Mouse (Mus musculus): Measurements from ENCODE around the gene Cdc5l.
"Not testable (repeated sequence)": the region's sequence is repeated elsewhere in the genome, so short reads cannot be mapped to it uniquely, and the experiment has no call there.

Gene Cdc5l

DNA sequence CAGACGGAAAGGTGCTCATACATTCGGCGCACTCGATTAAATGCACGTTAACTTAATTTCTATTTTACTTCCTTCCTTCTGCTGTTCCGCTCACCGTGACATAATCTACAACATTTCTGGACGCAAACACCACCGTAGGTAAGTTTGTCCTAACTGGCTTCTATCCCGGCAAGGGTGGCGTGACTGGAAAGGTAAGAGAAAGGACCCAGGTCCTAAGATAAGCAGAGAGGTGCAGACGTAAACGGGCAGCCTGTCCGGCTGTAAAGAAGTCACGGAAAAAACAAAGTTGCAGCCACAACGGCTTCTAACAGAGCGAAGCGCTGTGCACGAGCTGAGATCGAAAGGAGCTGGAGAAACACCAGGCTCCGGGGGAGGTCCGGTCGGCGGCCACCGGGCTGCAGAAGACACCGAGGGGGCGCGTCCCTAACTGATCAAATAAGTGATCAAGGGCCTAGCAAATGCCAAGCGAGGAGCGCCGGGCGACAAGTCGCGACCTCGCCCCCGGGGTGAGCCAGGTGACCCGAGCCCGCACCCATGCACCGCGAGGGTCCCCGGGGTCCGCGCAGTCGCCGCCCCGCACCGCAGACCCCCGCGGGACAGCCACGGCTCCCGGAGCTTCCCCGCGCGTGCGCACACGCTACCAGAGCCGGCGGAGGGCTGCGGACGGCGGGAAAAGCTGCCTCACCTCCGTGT is 685 bp downstream of the Cdc5l start:
- no peak for DNase-seq

DNA sequence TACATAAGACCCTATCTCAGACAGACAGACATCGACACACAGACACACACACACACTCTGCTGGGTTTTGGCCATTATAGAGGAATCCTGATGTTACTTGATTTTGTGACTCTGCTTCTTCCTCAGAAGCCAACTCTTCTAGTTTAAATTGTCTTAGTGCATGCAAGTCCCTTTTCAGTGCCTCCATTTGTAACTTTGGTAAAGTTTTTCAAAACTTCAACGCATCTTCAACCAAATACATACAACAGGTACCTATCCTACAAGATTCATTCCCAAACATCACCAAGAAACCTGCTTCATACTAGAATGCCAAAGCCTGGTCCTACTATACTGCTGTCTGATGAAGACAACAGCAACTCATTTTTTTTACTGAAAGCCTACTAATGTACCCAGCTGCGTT is 1.5 kb downstream of the Cdc5l start:
- no peak for DNase-seq

DNA sequence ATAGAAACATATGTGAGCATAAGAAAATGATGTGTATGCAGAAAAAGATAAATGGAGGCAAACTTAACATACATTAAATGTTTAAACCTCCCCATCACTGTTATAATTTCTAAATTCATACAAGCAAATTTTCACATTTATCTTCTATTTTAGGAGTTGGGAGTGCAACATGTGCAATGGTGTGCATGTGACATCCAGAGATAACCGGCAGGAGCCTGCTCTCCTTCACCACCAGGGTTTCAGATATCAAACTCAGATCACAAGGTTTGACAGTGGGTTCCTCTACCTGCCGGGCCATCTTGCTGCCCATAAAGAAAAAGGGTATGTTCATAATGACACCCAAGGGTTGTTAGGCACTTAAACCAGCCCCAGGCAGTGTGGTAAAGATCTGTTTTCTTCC is 16.1 kb downstream of the Cdc5l start:
- DNase-seq = no peak

- not testable (repeated sequence) for DNase-seq
Observed at GRCm38 (mm10) chr17:45411617-45412016, 21.9 kb downstream of the Cdc5l start.

DNA sequence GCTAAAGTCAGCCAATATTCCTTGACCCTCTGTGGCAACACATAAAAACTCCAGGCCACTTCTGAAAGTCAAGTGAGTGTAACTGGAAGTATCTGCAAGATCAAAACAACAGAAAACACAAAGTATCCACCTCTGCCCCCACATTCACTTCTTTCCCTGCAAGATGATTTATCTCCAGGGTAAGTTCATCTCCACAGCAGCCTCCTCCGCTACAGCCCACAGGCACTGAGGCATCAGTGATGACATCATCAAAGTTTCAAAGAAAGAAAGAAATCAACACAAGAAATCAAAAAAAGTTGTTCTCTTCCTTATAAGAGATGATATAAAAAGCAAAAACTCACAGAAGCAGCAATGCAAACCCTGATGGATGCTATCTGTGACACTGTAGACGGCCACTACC is 24.8 kb downstream of the Cdc5l start:
- no peak for DNase-seq

DNA sequence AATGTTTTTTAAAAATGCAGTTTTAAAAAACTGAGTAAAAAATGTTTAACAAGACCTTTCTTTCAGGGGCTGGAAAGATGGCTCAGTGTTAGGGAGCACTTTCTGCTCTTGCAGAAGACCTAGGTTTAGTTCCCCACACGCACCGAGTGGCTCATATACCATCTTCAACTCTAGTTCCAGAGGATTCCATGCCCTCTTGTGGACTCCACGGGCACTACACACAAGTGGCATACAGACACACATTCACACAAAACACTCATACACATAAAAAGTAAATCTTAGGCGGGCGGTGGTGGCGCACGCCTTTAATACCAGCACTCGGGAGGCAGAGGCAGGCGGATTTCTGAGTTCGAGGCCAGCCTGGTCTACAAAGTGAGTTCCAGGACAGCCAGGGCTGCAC is 27.3 kb downstream of the Cdc5l start:
- DNase-seq = peak; percentile 35

DNA sequence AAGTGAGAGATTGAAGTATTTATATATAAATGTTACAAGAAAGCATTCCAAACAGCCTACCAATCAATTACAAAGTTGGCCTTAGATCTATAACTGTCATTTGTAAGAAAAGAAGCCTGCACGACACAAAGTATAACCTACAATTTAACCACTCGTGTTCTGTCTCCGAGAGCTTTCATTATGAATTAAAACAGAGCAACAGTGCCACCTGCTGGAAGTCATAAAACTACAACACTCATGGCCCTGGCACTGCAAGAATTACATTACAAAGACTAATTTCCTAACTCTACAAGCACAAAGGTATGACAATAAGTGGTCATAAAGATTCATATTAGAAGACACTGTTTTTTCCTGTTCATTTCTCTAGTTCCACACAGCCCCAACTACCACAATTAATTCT is 30.3 kb downstream of the Cdc5l start:
- DNase-seq = peak; percentile 65

DNA sequence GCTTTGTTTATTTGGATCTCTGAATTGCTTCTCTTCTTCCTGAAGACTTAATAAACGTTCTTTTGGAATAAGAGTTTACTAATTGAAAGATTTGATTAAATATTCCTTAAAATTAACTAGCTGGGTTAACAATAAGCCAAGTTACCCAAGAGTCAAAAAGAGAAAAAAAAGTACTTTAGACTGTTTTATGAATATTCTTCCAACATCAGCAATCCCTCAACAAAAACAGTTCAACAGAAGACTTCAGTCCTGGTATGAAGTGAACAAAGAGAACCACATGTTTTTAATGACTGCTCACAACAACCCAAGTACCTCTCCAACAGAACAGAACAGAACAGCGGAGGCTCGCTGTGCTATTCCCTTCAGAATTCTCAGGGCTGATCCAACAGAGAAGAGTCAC is 30.9 kb downstream of the Cdc5l start:
- DNase-seq = no peak

DNA sequence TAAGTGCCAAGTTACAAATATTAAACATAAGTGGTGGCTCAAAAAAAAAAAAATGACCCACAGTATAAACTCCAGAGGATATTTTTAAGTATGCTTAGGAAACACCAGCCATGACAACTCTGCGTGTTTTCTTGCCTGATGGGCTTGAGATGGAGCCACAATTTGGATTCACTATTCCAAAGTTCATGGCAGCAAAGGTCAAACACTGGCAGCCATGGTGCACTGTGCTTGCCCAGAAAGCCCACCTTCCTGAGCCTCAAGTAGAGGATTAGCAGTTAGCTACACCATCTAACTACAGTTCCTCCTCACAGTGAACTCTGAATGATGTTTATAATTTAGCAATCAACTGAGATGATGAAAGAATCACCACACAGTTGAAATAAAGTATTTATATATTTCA is 31.4 kb downstream of the Cdc5l start:
- no peak for DNase-seq

DNA sequence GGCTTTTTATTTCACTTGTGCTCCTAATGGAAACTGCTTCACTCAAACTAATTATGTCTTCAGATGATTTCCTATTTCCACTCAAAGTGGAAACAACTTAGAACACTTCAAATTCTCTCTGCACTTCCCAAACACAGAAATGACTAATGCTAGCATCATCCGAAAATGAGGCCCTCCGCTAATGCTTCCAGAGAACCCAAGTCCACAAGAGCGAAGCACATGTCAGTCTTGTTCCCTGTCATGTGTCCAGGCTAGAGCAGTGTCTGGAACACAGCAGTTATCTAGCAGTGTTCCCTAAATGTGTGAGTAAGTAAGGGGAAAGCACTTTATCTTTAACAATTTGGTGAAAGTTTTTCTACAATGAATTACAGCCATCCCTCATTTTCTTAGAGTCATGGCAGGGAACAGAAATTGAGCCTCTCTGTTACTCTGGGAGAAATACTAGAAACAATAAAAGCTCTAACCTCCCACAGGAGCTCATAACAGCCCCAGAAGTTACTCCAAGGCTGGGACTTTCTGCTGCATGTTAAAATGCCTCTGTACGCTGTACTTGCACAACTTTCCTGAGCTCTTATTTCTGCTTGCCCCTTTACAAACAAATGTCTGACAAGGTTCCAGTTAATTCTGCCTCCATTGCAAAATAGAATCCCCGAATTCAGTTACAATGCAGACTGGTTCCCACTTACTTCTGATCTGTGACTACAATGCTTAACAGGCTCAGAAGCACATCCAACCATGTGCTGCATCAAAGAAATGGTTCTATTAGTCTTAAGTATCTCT is 32.2 kb downstream of the Cdc5l start:
- no peak for DNase-seq

DNA sequence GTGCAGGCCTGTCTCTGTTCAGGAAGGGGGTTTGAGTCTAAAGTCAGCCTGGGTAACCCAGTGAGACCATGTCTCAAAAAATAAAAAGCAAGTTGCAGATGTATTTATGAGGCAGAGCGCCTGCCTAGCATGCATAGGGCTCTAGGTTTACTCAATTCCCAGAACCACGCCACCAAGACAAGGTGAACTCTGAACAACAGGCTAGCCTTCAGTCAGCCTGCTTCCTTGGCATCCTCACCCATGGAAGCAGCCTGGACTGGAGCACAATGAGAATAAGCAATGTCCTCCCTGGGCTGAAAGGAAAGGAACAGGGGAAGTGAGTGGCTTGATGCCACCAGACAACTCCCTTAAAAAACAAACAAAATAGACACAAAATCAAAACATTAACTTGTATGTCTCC is 35.5 kb downstream of the Cdc5l start:
- DNase-seq = no peak

DNA sequence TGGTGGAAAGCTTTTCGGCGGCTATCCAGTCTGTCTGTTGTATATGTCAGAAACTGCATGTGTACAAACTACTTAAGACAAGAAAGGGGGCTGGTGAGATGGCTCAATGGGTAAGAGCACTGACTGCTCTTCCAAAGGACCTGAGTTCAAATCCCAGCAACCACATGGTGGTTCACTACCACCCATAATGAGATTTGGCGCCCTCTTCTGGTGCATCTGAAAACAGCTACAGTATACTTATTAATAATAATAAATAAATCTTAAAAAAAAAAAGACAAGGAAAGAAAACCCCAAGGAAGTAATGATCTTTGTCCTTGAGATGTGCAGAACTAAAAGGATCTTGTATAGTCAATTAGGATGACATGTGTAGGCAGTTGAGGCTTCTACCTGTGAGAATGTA is 36.0 kb downstream of the Cdc5l start:
- no peak for DNase-seq

GRCm38 (mm10) chr17:45394612-45395011 is 38.9 kb downstream of the Cdc5l start:
- no peak for DNase-seq

DNA sequence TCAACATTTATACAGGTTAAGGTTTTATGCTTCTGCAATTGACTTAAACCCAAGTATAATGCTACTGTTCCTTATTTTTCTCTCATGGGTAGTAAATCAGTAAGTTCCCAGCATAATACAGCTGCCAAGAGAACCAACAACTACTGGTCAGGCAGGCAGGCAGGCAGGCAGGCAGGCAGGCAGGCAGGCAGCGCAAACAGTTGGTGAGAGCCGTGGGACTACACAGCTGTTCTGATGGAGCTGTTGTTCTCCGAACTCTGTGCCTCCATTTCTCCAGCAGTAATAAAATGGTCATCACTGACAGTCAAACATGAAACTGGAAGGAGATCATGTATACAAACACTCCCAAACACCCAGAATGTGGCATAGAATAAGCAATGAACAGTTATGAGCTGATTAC is 39.8 kb downstream of the Cdc5l start:
- no peak for DNase-seq

GRCm38 (mm10) chr17:45389896-45390295 is 43.6 kb downstream of the Cdc5l start:
- DNase-seq = no peak

- DNase-seq = no peak
Observed at GRCm38 (mm10) chr17:45386986-45387385, 46.6 kb downstream of the Cdc5l start.

DNA sequence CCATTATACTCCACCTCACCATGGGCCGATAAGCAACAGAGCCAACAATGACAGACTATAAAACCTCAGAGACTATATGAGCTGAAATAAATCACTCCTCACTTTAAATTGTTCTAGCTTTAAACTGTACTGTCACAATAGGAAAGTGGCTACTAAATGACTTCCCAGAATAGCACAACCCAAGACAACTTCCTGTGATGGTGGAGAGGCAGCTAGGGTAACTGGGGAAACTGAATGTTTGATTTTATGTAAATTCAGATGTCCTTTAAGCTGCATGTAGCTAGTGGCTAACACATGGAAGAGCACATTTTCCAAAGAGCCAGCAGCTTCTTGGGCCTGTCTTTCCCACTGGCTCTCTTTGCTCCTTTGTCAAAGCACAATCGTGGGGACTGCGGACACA is 50.2 kb downstream of the Cdc5l start:
- no peak for DNase-seq

DNA sequence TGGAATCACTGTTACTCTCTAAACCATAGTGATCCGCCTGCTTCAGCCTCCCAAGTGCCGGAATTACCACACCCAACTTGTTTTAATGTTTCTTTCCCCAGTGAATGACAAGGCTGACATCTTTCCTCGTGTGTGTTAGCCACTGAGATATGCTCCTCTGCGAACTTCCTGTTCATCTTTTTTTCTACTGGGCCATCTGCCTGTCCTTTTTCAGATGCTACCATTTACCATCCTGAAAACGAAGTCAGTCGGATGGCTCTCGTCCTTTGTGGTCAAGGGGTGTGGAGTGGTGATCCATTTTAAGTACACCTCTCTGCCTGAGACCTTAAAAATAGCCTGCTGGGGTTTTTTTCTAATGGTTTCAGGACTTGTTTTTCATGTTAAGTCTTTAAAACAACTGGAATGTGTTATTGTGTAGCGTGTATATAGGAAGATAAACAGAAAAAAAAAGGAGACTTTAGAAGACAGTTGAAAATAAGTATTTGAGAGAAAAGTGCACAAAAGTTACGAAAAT is 54.2 kb downstream of the Cdc5l start:
- DNase-seq = no peak

- no peak for DNase-seq
Observed at GRCm38 (mm10) chr17:45377323-45377722, 56.2 kb downstream of the Cdc5l start.

GRCm38 (mm10) chr17:45373987-45374608 is 59.4 kb downstream of the Cdc5l start:
- DNase-seq = peak; percentile 92

GRCm38 (mm10) chr17:45371042-45371441 is 62.5 kb downstream of the Cdc5l start:
- DNase-seq = no peak

DNA sequence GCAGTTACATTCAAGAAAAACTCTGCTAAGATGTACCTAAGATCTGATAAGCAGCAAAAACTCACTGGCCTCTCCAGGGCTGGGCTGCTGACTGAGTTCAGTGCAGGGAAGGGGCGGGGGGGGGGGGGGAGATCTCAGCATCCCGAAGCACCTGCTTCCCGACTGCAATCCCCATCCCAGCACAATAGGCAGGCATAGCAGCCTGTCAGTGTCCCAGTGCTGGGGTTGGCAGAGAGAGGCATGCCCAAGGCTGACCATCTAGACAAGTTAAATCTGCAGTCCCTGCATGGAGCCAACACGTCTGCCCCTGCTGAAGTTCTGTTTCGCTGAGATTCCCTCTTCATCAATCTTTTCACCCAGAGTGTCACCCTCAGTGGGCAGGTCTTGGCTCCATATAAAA is 63.0 kb downstream of the Cdc5l start:
- no peak for DNase-seq

DNA sequence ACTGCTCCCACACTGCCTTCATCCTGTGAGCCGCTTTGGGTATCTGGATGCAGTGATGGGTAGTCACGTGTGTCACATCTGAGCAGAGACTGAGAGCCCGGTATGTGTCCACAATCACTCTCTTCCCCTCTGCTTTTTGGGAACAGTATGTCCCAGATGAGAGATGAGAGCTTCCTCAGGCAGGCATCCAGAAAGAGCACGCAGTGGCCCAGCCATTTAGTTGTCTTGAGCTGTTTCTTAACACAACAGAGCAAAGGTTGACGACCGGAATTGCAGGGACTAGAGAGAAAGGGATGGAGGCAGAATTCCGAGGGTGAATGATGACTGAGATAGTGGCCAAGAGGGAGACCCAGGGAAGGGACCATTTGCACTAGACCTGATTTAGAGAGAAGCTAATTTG is 68.7 kb downstream of the Cdc5l start:
- no peak for DNase-seq

GRCm38 (mm10) chr17:45360950-45361349 is 72.6 kb downstream of the Cdc5l start:
- DNase-seq = no peak
